Mouse (Mus musculus) lung, embryonic 15.5 days (tissue): Measurements from ENCODE around the gene Trf. TPM values are rescaled to one million over a fixed set of nuclear protein-coding genes. Genes with fewer than 3 reads are reported as not detected.

ENCODE experiments used
- ATAC-seq: fragments of 200-750 bp; cut with Nextera tagmentation; 2 replicates; pipeline ENCODE4 v1.8.0; 2017; ENCODE audit warnings: moderate number of reproducible peaks, borderline replicate concordance; ENCODE audit not compliant: low FRiP score, low TSS enrichment; ENCODE audit errors: extremely low read depth
- H3K27ac ChIP-seq: fragments of 300-500 bp; sonication (generic); 2 replicates; pipeline ENCODE4 v1.5.1; 2015; ENCODE audit warnings: moderate library complexity, mild to moderate bottlenecking, inconsistent platforms
- H3K27me3 ChIP-seq: fragments of 300-500 bp; sonication (generic); 2 replicates; pipeline ENCODE4 v1.6.1; 2015; ENCODE audit warnings: inconsistent platforms
- H3K36me3 ChIP-seq: fragments of 300-500 bp; sonication (generic); 2 replicates; pipeline ENCODE4 v1.6.1; 2015; ENCODE audit warnings: inconsistent platforms
- H3K4me1 ChIP-seq: fragments of 300-500 bp; sonication (generic); 2 replicates; pipeline ENCODE4 v1.6.1; 2015; ENCODE audit warnings: inconsistent platforms
- H3K4me2 ChIP-seq: fragments of 300-500 bp; sonication (generic); 2 replicates; pipeline ENCODE4 v1.6.1; 2015; ENCODE audit warnings: inconsistent platforms, mild to moderate bottlenecking, moderate library complexity
- H3K4me3 ChIP-seq: fragments of 300-500 bp; sonication (generic); 2 replicates; pipeline ENCODE4 v1.5.1; 2015; ENCODE audit warnings: mild to moderate bottlenecking, inconsistent platforms
- H3K9ac ChIP-seq: fragments of 300-500 bp; sonication (generic); 2 replicates; pipeline ENCODE4 v1.6.1; 2015; ENCODE audit warnings: inconsistent platforms
- H3K9me3 ChIP-seq: fragments of 300-500 bp; sonication (generic); 2 replicates; pipeline ENCODE4 v1.6.1; 2016; ENCODE audit warnings: inconsistent platforms
- WGBS: fragments of 180-500 bp; shearing (Covaris S2); methylation state at CpG from one replicate; pipeline ENCODE4 v1.1.7; 2015; 5-methylcytosine and 5-hydroxymethylcytosine counted together
- polyA plus RNA-seq: library from polyadenylated mRNA; unstranded; fragments of >200 nt; fragmentation: Nextera tagmentation; extraction: Ambion mirVana; gene quantifications from 2 replicates; pipeline ENCODE4 v1.2.1, GENCODE M21; 2015

The Trf gene
- 81.9 and 117 TPM in 2 replicates for polyA plus RNA-seq

GRCm38 (mm10) chr9:103230151-103230951 is at the start of gene Trf, which contains the start of gene Gm20425:
TSS of gene Trf (minus strand) at chr9:103230444.
TSS of gene Gm20425 (minus strand) at chr9:103230307.
- Histone ChIP-seq H3K36me3 (no peaks in the 10 kb centered on the region), H3K27me3 (no peaks in the 10 kb centered on the region), H3K4me3 (peak within 1 kb of the TSS; percentile 19), H3K4me1 (peaks cover 10% of the 10 kb centered on the region), H3K9ac (peak within 1 kb of the TSS; percentile 36; the same call in 1 of the 2 replicates), H3K27ac (peak within 1 kb of the TSS; percentile 81), H3K4me2 (peak within 1 kb of the TSS; percentile 46), H3K9me3 (no peaks in the 10 kb centered on the region)
- ATAC-seq: peak; percentile 51
- 27% methylated on average over 29 of the region's 29 CpGs for WGBS

GRCm38 (mm10) chr9:103276876-103277275 is 46.6 kb upstream of the Trf start:
- no peak overlapping the region for H3K9ac ChIP-seq
- no peak overlapping the region for H3K27ac ChIP-seq
- no peaks in the 10 kb centered on the region for H3K36me3 ChIP-seq
- no peak overlapping the region for H3K4me3 ChIP-seq
- no peak for ATAC-seq
- no peaks in the 10 kb centered on the region for H3K4me1 ChIP-seq
- H3K4me2 ChIP-seq: no peak overlapping the region
- no peaks in the 10 kb centered on the region for H3K27me3 ChIP-seq
- no peaks in the 10 kb centered on the region for H3K9me3 ChIP-seq
- 76% methylated on average over 6 of the region's 6 CpGs for WGBS

GRCm38 (mm10) chr9:103275676-103276075 is 45.4 kb upstream of the Trf start:
- no peaks in the 10 kb centered on the region for H3K9me3 ChIP-seq
- H3K4me2 ChIP-seq: no peak overlapping the region
- no peak overlapping the region for H3K9ac ChIP-seq
- no peaks in the 10 kb centered on the region for H3K36me3 ChIP-seq
- 76% methylated on average over 1 of the region's 1 CpGs for whole genome bisulfite sequencing
- H3K27ac ChIP-seq: no peak overlapping the region
- no peaks in the 10 kb centered on the region for H3K4me1 ChIP-seq
- no peak overlapping the region for H3K4me3 ChIP-seq
- no peaks in the 10 kb centered on the region for H3K27me3 ChIP-seq
- ATAC-seq: no peak

- H3K27me3 ChIP-seq: no peaks in the 10 kb centered on the region
- no peaks in the 10 kb centered on the region for H3K9me3 ChIP-seq
- no peak overlapping the region for H3K4me3 ChIP-seq
- WGBS: 69% methylated on average over 8 of the region's 8 CpGs
- no peak for ATAC-seq
- H3K27ac ChIP-seq: no peak overlapping the region
- H3K4me2 ChIP-seq: no peak overlapping the region
- no peaks in the 10 kb centered on the region for H3K4me1 ChIP-seq
- H3K36me3 ChIP-seq: no peaks in the 10 kb centered on the region
- no peak overlapping the region for H3K9ac ChIP-seq
Measured at GRCm38 (mm10) chr9:103274819-103275218, 44.6 kb upstream of the Trf start.

GRCm38 (mm10) chr9:103271104-103271503 is 40.9 kb upstream of the Trf start:
- no peak overlapping the region for H3K4me3 ChIP-seq
- no peak overlapping the region for H3K9ac ChIP-seq
- 7% methylated on average over 4 of the region's 4 CpGs for WGBS
- H3K4me1 ChIP-seq: no peaks in the 10 kb centered on the region
- H3K36me3 ChIP-seq: no peaks in the 10 kb centered on the region
- no peak overlapping the region for H3K4me2 ChIP-seq
- ATAC-seq: no peak
- H3K27me3 ChIP-seq: no peaks in the 10 kb centered on the region
- no peak overlapping the region for H3K27ac ChIP-seq
- no peaks in the 10 kb centered on the region for H3K9me3 ChIP-seq

GRCm38 (mm10) chr9:103265778-103266177 is 35.5 kb upstream of the Trf start:
- H3K4me3 ChIP-seq: no peak overlapping the region
- H3K9me3 ChIP-seq: no peaks in the 10 kb centered on the region
- no peaks in the 10 kb centered on the region for H3K36me3 ChIP-seq
- no peak for ATAC-seq
- H3K4me2 ChIP-seq: no peak overlapping the region
- H3K4me1 ChIP-seq: no peaks in the 10 kb centered on the region
- no peak overlapping the region for H3K27ac ChIP-seq
- H3K9ac ChIP-seq: no peak overlapping the region
- no peaks in the 10 kb centered on the region for H3K27me3 ChIP-seq
- WGBS: 81% methylated on average over 4 of the region's 4 CpGs

- no peak for ATAC-seq
- Histone ChIP-seq H3K27ac (no peak overlapping the region), H3K36me3 (no peaks in the 10 kb centered on the region), H3K4me1 (no peaks in the 10 kb centered on the region), H3K9me3 (no peaks in the 10 kb centered on the region), H3K4me2 (no peak overlapping the region), H3K27me3 (no peaks in the 10 kb centered on the region), H3K9ac (no peak overlapping the region), H3K4me3 (no peak overlapping the region)
- 64% methylated on average over 5 of the region's 5 CpGs for WGBS
Measured at GRCm38 (mm10) chr9:103252906-103253305, 22.7 kb upstream of the Trf start.

- 17% methylated on average over 4 of the region's 4 CpGs for WGBS
- no peaks in the 10 kb centered on the region for H3K36me3 ChIP-seq
- ATAC-seq: no peak
- no peaks in the 10 kb centered on the region for H3K9me3 ChIP-seq
- no peaks in the 10 kb centered on the region for H3K4me1 ChIP-seq
- no peak overlapping the region for H3K9ac ChIP-seq
- no peak overlapping the region for H3K27ac ChIP-seq
- no peak overlapping the region for H3K4me2 ChIP-seq
- H3K27me3 ChIP-seq: no peaks in the 10 kb centered on the region
- no peak overlapping the region for H3K4me3 ChIP-seq
Measured at GRCm38 (mm10) chr9:103248618-103249017, 18.4 kb upstream of the Trf start.

- no peak for ATAC-seq
- H3K36me3 ChIP-seq: no peaks in the 10 kb centered on the region
- no peaks in the 10 kb centered on the region for H3K9me3 ChIP-seq
- H3K27me3 ChIP-seq: no peaks in the 10 kb centered on the region
- H3K4me2 ChIP-seq: no peak overlapping the region
- H3K4me1 ChIP-seq: no peaks in the 10 kb centered on the region
- H3K9ac ChIP-seq: no peak overlapping the region
- no peak overlapping the region for H3K27ac ChIP-seq
- H3K4me3 ChIP-seq: no peak overlapping the region
- WGBS: 76% methylated on average over 8 of the region's 8 CpGs
Measured at GRCm38 (mm10) chr9:103246526-103247168, 16.4 kb upstream of the Trf start.

GRCm38 (mm10) chr9:103243640-103244039 is 13.4 kb upstream of the Trf start:
- no peak overlapping the region for H3K4me2 ChIP-seq
- ATAC-seq: no peak
- no peak overlapping the region for H3K27ac ChIP-seq
- no peak overlapping the region for H3K4me3 ChIP-seq
- no peaks in the 10 kb centered on the region for H3K4me1 ChIP-seq
- no peaks in the 10 kb centered on the region for H3K36me3 ChIP-seq
- H3K9me3 ChIP-seq: no peaks in the 10 kb centered on the region
- no peak overlapping the region for H3K9ac ChIP-seq
- H3K27me3 ChIP-seq: no peaks in the 10 kb centered on the region
- 92% methylated on average over 4 of the region's 4 CpGs for WGBS

- no peak overlapping the region for H3K4me2 ChIP-seq
- H3K9me3 ChIP-seq: no peaks in the 10 kb centered on the region
- WGBS: 53% methylated on average over 2 of the region's 2 CpGs
- no peak for ATAC-seq
- no peaks in the 10 kb centered on the region for H3K4me1 ChIP-seq
- no peaks in the 10 kb centered on the region for H3K36me3 ChIP-seq
- no peak overlapping the region for H3K9ac ChIP-seq
- no peak overlapping the region for H3K4me3 ChIP-seq
- H3K27ac ChIP-seq: no peak overlapping the region
- H3K27me3 ChIP-seq: no peaks in the 10 kb centered on the region
Measured at GRCm38 (mm10) chr9:103241206-103241605, 11.0 kb upstream of the Trf start.

- Histone ChIP-seq H3K27ac (no peak overlapping the region), H3K36me3 (no peaks in the 10 kb centered on the region), H3K4me1 (no peaks in the 10 kb centered on the region), H3K4me2 (no peak overlapping the region), H3K9ac (no peak overlapping the region), H3K4me3 (no peak overlapping the region), H3K9me3 (no peaks in the 10 kb centered on the region), H3K27me3 (no peaks in the 10 kb centered on the region)
- ATAC-seq: no peak
- WGBS: 84% methylated on average over 6 of the region's 6 CpGs
Measured at GRCm38 (mm10) chr9:103239471-103239870, 9.2 kb upstream of the Trf start.
